Mouse (Mus musculus) common myeloid progenitor, adult 5-6 weeks (primary cell): ENCODE measurements around the gene Ifna14. TPM values are rescaled to one million over a fixed set of nuclear protein-coding genes. Genes with fewer than 3 reads are reported as not detected.

Experiments
- total RNA-seq: library from RNA; stranded (forward); fragments of 200-1000, 187-1606 nt; gene quantifications from 2 replicates; pipeline ENCODE4 v1.2.3, GENCODE M21; 2017

The Ifna14 gene
- total RNA-seq, 1 experiment from 2014 or later: not detected

Other genes with a start within 250 kb of the Ifna14 start
- gene Hacd4, start 132.9 kb downstream of the Ifna14 start, total RNA-seq: 3.6 and 4.8 TPM in 2 replicates
- gene Ifnb1, start 49.0 kb downstream of the Ifna14 start, total RNA-seq: not detected in 2 replicates
- gene Ifna15, start 13.6 kb downstream of the Ifna14 start, total RNA-seq: not detected in 2 replicates
- not detected in 2 replicates for gene Ifna9, start 20.6 kb upstream of the Ifna14 start, total RNA-seq
- not detected in 2 replicates for gene Ifna12, start 31.6 kb upstream of the Ifna14 start, total RNA-seq
- not detected in 2 replicates for gene C87499, start 62.6 kb upstream of the Ifna14 start, total RNA-seq
- gene Ifna13, start 72.7 kb upstream of the Ifna14 start, total RNA-seq: not detected in 2 replicates
- gene Ifna16, start 105.1 kb upstream of the Ifna14 start, total RNA-seq: not detected in 2 replicates
- not detected in 2 replicates for gene Ifna2, start 112.1 kb upstream of the Ifna14 start, total RNA-seq
- gene Ifnab, start 119.6 kb upstream of the Ifna14 start, total RNA-seq: not detected in 2 replicates
- gene Gm26566, start 150.0 kb upstream of the Ifna14 start, total RNA-seq: 2.9 TPM in 1 of 2 replicates, not detected in the other
- gene Klhl9, start 150.7 kb upstream of the Ifna14 start, total RNA-seq: 91.1 and 99.9 TPM in 2 replicates
- gene Gm13271, start 183.1 kb upstream of the Ifna14 start, total RNA-seq: not detected in 2 replicates
- gene Gm13283, start 188.3 kb upstream of the Ifna14 start, total RNA-seq: not detected in 2 replicates
- not detected in 2 replicates for gene Gm13290, start 202.0 kb upstream of the Ifna14 start, total RNA-seq
- not detected in 2 replicates for gene Gm13289, start 205.1 kb upstream of the Ifna14 start, total RNA-seq
- gene Gm13272, start 208.1 kb upstream of the Ifna14 start, total RNA-seq: not detected in 2 replicates
- not detected in 2 replicates for gene Ifnz, start 210.3 kb upstream of the Ifna14 start, total RNA-seq
- not detected in 2 replicates for gene Gm13276, start 213.9 kb upstream of the Ifna14 start, total RNA-seq
- not detected in 2 replicates for gene Gm13277, start 216.8 kb upstream of the Ifna14 start, total RNA-seq
- gene Gm13278, start 219.8 kb upstream of the Ifna14 start, total RNA-seq: not detected in 2 replicates
- gene Gm13275, start 222.7 kb upstream of the Ifna14 start, total RNA-seq: not detected in 2 replicates
- not detected in 2 replicates for gene Gm13279, start 225.6 kb upstream of the Ifna14 start, total RNA-seq
- not detected in 2 replicates for gene Gm13285, start 227.9 kb upstream of the Ifna14 start, total RNA-seq
- gene Gm13287, start 231.5 kb upstream of the Ifna14 start, total RNA-seq: not detected in 2 replicates
- gene Gm13288, start 233.7 kb upstream of the Ifna14 start, total RNA-seq: not detected in 2 replicates
- not detected in 2 replicates for gene Ifna7, start 244.4 kb upstream of the Ifna14 start, total RNA-seq
- gene Ifna11, start 248.2 kb upstream of the Ifna14 start, total RNA-seq: not detected in 2 replicates